Mouse (Mus musculus): ENCODE results near the gene Nktr. TPM values are rescaled to one million over a fixed set of nuclear protein-coding genes. Genes with fewer than 3 reads are reported as not detected.

The Nktr gene
- total RNA-seq, 2 experiments from 2014 or later = 26.2 to 32.4 TPM

Other genes with a start within 250 kb of the Nktr start
- gene Cck, start 223.5 kb upstream of the Nktr start, total RNA-seq (2021) = not detected
- not detected for gene Lyzl4, start 77.1 kb upstream of the Nktr start, total RNA-seq (2021)
- 1 to 10 TPM; 1.3 to 1.7 TPM for gene Vipr1, start 76.5 kb upstream of the Nktr start, total RNA-seq (2021)
- 1 to 10 TPM; 5.2 to 6.2 TPM for gene Sec22c, start 13.7 kb upstream of the Nktr start, total RNA-seq (2021)
- 100 to 1,000 TPM; 117 to 129 TPM for gene Ss18l2, start 8.8 kb upstream of the Nktr start, total RNA-seq (2021)
- 100 to 1,000 TPM; 108 to 109 TPM for gene Zfp651, start 40.2 kb downstream of the Nktr start, total RNA-seq (2021)
- gene Klhl40, start 58.4 kb downstream of the Nktr start, total RNA-seq (2021) = 10 to 100 TPM; 17.8 to 20.5 TPM
- 100 to 1,000 TPM in 1 of 2 experiments, 10 to 100 TPM in 1; 95.1 to 119 TPM for gene Hhatl, start 73.3 kb downstream of the Nktr start, total RNA-seq (2021)
- gene Ccdc13, start 120.3 kb downstream of the Nktr start, total RNA-seq (2021) = under 1 TPM in 1 of 2 experiments, not detected in 1; 0.36 TPM
- gene Higd1a, start 139.2 kb downstream of the Nktr start, total RNA-seq (2021) = 100 to 1,000 TPM; 202 to 214 TPM
- 1 to 10 TPM; 1.2 to 1.4 TPM for gene Ackr2, start 179.2 kb downstream of the Nktr start, total RNA-seq (2021)
- not detected for gene Cyp8b1, start 197.1 kb downstream of the Nktr start, total RNA-seq (2021)
- under 1 TPM; 0.26 to 0.47 TPM for gene Fam198a, start 231.8 kb downstream of the Nktr start, total RNA-seq (2021)